Mouse (Mus musculus): ENCODE data around the gene Cfap299.

- TF ChIP-seq CTCF (IDR thresholded peaks at IDR 0.05; ENCODE audit: low read depth, low read length) (no peak), POLR2A (IDR thresholded peaks at IDR 0.05; ENCODE audit: borderline replicate concordance, low read depth, low read length) (no peak)
Measured at GRCm38 (mm10) chr5:98761858-98762652, 433.0 kb downstream of the Cfap299 start.
